Comparison of ENCODE assay signal across 21 mouse cellular contexts in genomic region chr6:50814936-50815500, GRCm38 (mm10).
DNase-seq lines count a peak whose midpoint lies in the region; ATAC-seq and TF ChIP-seq lines count a peak whose summit lies in the region.
"Had no signal": no experiment of that assay in that cellular context is flagged by ENCODE, and none has a peak within 500 bp of the region (broad histone marks: within the 10 kb centered on the region; RNA-seq: fewer than 3 reads in every experiment).

No protein-coding gene starts in this region.

- H3K9ac ChIP-seq in forebrain, embryonic 12.5 days, result no peak overlapping the region
- H3K9ac ChIP-seq in forebrain, embryonic 11.5 days (ENCODE audit: low read length), result no peak overlapping the region
- no peak overlapping the region for H3K9ac ChIP-seq in forebrain, embryonic 15.5 days (replicated peaks)
- no peak overlapping the region for H3K9ac ChIP-seq in midbrain, embryonic 11.5 days (ENCODE audit: low read length)
- H3K9ac ChIP-seq: heart, embryonic 13.5 days had no signal

- H3K4me3 ChIP-seq in forebrain, embryonic 12.5 days (replicated peaks), result no peak overlapping the region
- H3K4me3 ChIP-seq in forebrain, embryonic 11.5 days (ENCODE audit: low read depth, low read length), result no peak overlapping the region
- no peak overlapping the region for H3K4me3 ChIP-seq in forebrain, embryonic 15.5 days
- no peak overlapping the region for H3K4me3 ChIP-seq in midbrain, embryonic 11.5 days (ENCODE audit: low read depth, low read length)
- H3K4me3 ChIP-seq: erythroblast, embryonic 14.5 days; heart, embryonic 13.5 days had no signal

- H3K27ac ChIP-seq in forebrain, embryonic 12.5 days, result peak overlapping the region; percentile 46; the same call in 1 of the 2 replicates
- no peak overlapping the region for H3K27ac ChIP-seq in forebrain, embryonic 11.5 days (ENCODE audit: low read depth, low read length)
- H3K27ac ChIP-seq in forebrain, embryonic 15.5 days (replicated peaks), result peak overlapping the region; percentile 51
- H3K27ac ChIP-seq in midbrain, embryonic 11.5 days (ENCODE audit: low read depth, low read length), result no peak overlapping the region

- no peak for TF ChIP-seq POLR2A in brain, embryonic 14.5 days (IDR thresholded peaks at IDR 0.05; ENCODE audit: borderline replicate concordance, extremely low read depth, insufficient read depth, insufficient read length, poor library complexity, severe bottlenecking)

- no peaks in the 10 kb centered on the region for H3K36me3 ChIP-seq in forebrain, embryonic 12.5 days (replicated peaks)
- no peaks in the 10 kb centered on the region for H3K36me3 ChIP-seq in forebrain, embryonic 11.5 days (ENCODE audit: control insufficient read depth, insufficient read depth, low read length)
- H3K36me3 ChIP-seq in forebrain, embryonic 15.5 days, result no peaks in the 10 kb centered on the region
- H3K36me3 ChIP-seq in midbrain, embryonic 11.5 days (ENCODE audit: control insufficient read depth, insufficient read depth, low read length), result no peaks in the 10 kb centered on the region
- H3K36me3 ChIP-seq: heart, embryonic 13.5 days had no signal

- no peak for ATAC-seq in forebrain, embryonic 12.5 days (ENCODE audit: low FRiP score)
- no peak for ATAC-seq in forebrain, embryonic 11.5 days (replicated peaks; ENCODE audit: low FRiP score)
- peak; percentile 75 for ATAC-seq in forebrain, embryonic 15.5 days (replicated peaks)
- ATAC-seq in midbrain, embryonic 11.5 days (ENCODE audit: low FRiP score), result no peak
- no peak for ATAC-seq in frontal cortex, adult (ENCODE audit: low TSS enrichment)
- ATAC-seq: intestine, embryonic 16.5 days; Patski had no signal

- H3K27me3 ChIP-seq in forebrain, embryonic 12.5 days, result peaks cover 5% of the 10 kb centered on the region; the same call in 1 of the 2 replicates
- no peaks in the 10 kb centered on the region for H3K27me3 ChIP-seq in forebrain, embryonic 11.5 days (ENCODE audit: control insufficient read depth, insufficient read depth, low read length)
- no peaks in the 10 kb centered on the region for H3K27me3 ChIP-seq in forebrain, embryonic 15.5 days
- no peaks in the 10 kb centered on the region for H3K27me3 ChIP-seq in midbrain, embryonic 11.5 days (ENCODE audit: control insufficient read depth, insufficient read depth, low read length)
- H3K27me3 ChIP-seq: heart, embryonic 13.5 days had no signal

- DNase-seq in forebrain, embryonic 11.5 days (ENCODE audit: low spot score), result no peak
- DNase-seq in brain, embryonic 14.5 days (ENCODE audit: low read depth), result peak; percentile 68
- peak; percentile 57 for DNase-seq in midbrain, embryonic 11.5 days (ENCODE audit: low spot score, missing footprints)
- no peak for DNase-seq in MN1 (ENCODE audit: low spot score)
- no peak for DNase-seq in cerebellum, postnatal 25 days
- DNase-seq: adrenal gland, adult 8-10 months; cerebellum, adult 9-11 months; gastrocnemius, postnatal 14 days; heart, adult 18-20 months; lung, adult 18-20 months; lung, postnatal 36 days; right cerebral cortex, adult 18-20 months; thymus, postnatal 4 days had no signal

- WGBS in forebrain, embryonic 12.5 days, result 51% methylated on average over 10 of the region's 10 CpGs
- WGBS in forebrain, embryonic 11.5 days, result 62% methylated on average over 10 of the region's 10 CpGs
- 25% methylated on average over 10 of the region's 10 CpGs for WGBS in forebrain, embryonic 15.5 days
- WGBS in midbrain, embryonic 11.5 days, result 65% methylated on average over 10 of the region's 10 CpGs

- H3K4me1 ChIP-seq in forebrain, embryonic 12.5 days, result peaks cover 30% of the 10 kb centered on the region
- H3K4me1 ChIP-seq in forebrain, embryonic 11.5 days (replicated peaks; ENCODE audit: control insufficient read depth, insufficient read depth, low read length), result no peaks in the 10 kb centered on the region
- peaks cover 14% of the 10 kb centered on the region for H3K4me1 ChIP-seq in forebrain, embryonic 15.5 days
- peaks cover 11% of the 10 kb centered on the region for H3K4me1 ChIP-seq in midbrain, embryonic 11.5 days (ENCODE audit: control insufficient read depth, insufficient read depth, low read length)

- H3K4me2 ChIP-seq in forebrain, embryonic 12.5 days, result no peak overlapping the region
- no peak overlapping the region for H3K4me2 ChIP-seq in forebrain, embryonic 11.5 days (ENCODE audit: low read depth, low read length, severe bottlenecking)
- no peak overlapping the region for H3K4me2 ChIP-seq in forebrain, embryonic 15.5 days (replicated peaks)
- H3K4me2 ChIP-seq in midbrain, embryonic 11.5 days, result no peak overlapping the region
- H3K4me2 ChIP-seq: heart, embryonic 13.5 days; liver, embryonic 11.5 days had no signal

- H3K9me3 ChIP-seq in forebrain, embryonic 12.5 days, result no peaks in the 10 kb centered on the region
- no peaks in the 10 kb centered on the region for H3K9me3 ChIP-seq in forebrain, embryonic 11.5 days (ENCODE audit: control insufficient read depth, low read length)
- H3K9me3 ChIP-seq in forebrain, embryonic 15.5 days, result no peaks in the 10 kb centered on the region
- H3K9me3 ChIP-seq in midbrain, embryonic 11.5 days (ENCODE audit: control insufficient read depth, low read length), result no peaks in the 10 kb centered on the region
- H3K9me3 ChIP-seq: heart, embryonic 13.5 days had no signal

- no peak for TF ChIP-seq CTCF in brain, embryonic 14.5 days (IDR thresholded peaks at IDR 0.05; ENCODE audit: borderline replicate concordance, extremely low read depth, insufficient read depth, insufficient read length)

Comparison
In these comparisons a context has a peak if more than half of its experiments do, and no peak if none do; other contexts are left out.
1. H3K27ac ChIP-seq: peak in forebrain, embryonic 12.5 days (single experiment) and forebrain, embryonic 15.5 days (single experiment); none in forebrain, embryonic 11.5 days (single experiment) and midbrain, embryonic 11.5 days (single experiment).
2. DNase-seq: peak in brain, embryonic 14.5 days (single experiment) and midbrain, embryonic 11.5 days (single experiment); none in forebrain, embryonic 11.5 days (single experiment), MN1 (single experiment) and cerebellum, postnatal 25 days (0 of 2).